Mouse (Mus musculus) small intestine, adult 2 months (tissue): ENCODE data around the gene C87436.

ENCODE experiments used
- CTCF ChIP-seq: fragments of 200-500 bp; IDR thresholded peaks from 2 replicates; pipeline ENCODE4 v1.5.1; 2012; ENCODE audit warnings: low read depth, mild to moderate bottlenecking, control low read depth, inconsistent platforms, low read length, moderate library complexity, mixed read lengths; ENCODE audit not compliant: insufficient replicate concordance, insufficient read length; ENCODE audit errors: extremely low read depth
- POLR2A ChIP-seq: fragments of 200-500 bp; IDR thresholded peaks from 2 replicates; pipeline ENCODE4 v1.6.1; 2012; ENCODE audit warnings: low read depth, mild to moderate bottlenecking, control low read depth, inconsistent platforms, low read length, moderate library complexity

DNA sequence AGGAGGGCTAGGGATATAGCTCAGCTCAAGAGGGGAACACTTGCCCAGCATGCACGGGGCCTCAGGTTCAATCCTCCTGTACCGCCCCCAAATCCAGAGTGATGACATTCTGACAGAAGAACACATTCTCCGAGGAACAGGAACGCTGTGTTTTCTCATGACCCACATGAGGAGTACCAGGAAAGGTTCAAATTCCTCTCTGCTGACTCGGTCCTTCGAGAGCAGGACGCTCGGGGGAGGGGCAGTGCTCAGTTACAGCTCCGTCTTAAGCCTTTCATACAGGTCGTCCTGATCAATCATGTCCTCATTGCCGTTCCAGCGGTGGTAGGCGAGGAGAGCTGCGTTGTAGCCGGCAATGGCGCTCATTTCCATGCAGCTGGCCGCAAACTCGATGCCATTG lies 49.7 kb upstream of the C87436 start:
- TF ChIP-seq CTCF (no peak), POLR2A (no peak)
